Mouse (Mus musculus): ENCODE data around the gene Evi2. TPM values are rescaled to one million over a fixed set of nuclear protein-coding genes. Genes with fewer than 3 reads are reported as not detected.

Evi2 gene
- total and polyA plus RNA-seq, 3 experiments, result 1.2 to 6.2 (median 2.8) TPM

GRCm38 (mm10) chr11:79536293-79536692, 5.9 kb upstream of the Evi2 start:
- H3K27ac ChIP-seq (ENCODE audit: insufficient read depth, low read depth), result no peak overlapping the region
- no peak overlapping the region for H3K4me2 ChIP-seq (ENCODE audit: insufficient read depth, low read depth, poor library complexity, severe bottlenecking)
- no peaks in the 10 kb centered on the region for H3K79me2 ChIP-seq (replicated peaks; ENCODE audit: control insufficient read depth, extremely low read depth, insufficient read depth, poor library complexity, severe bottlenecking)
- no peak overlapping the region for H3K4me3 ChIP-seq (replicated peaks in 1 of 3; ENCODE audit: low read depth in 2 of 3, low read length in 2 of 3, poor library complexity in 1 of 3)
- no peaks in the 10 kb centered on the region for H3K27me3 ChIP-seq (replicated peaks)
- no peak for DNase-seq (ENCODE audit: extremely low read depth)
- in situ Hi-C loops (cut with MboI; ENCODE audit: low pct_ligation_motif_present, low pct_unique_long_range_greater_than_20kb, low sequenced_read_pairs), result no loop called here
- H3K9ac ChIP-seq (ENCODE audit: insufficient read depth, low read depth), result no peak overlapping the region
- TF ChIP-seq ZKSCAN1 (IDR thresholded peaks at IDR 0.05; ENCODE audit: borderline replicate concordance, low read depth, low read length), result no peak
- TF ChIP-seq MXI1 (IDR thresholded peaks at IDR 0.05; ENCODE audit: low read depth, low read length), result no peak
- TF ChIP-seq CTCF (conservative IDR thresholded peaks at IDR 0.05 in 1 of 2, IDR thresholded peaks at IDR 0.05 in 1 of 2; ENCODE audit: low read depth in 2 of 2, low read length in 2 of 2), result no peak
- no peak for TF ChIP-seq BHLHE40 (IDR thresholded peaks at IDR 0.05; ENCODE audit: low read depth, low read length)
- TF ChIP-seq ZNF384 (IDR thresholded peaks at IDR 0.05; ENCODE audit: low read depth, low read length), result peak; percentile 72
- peaks cover 15 to 65% of the 10 kb centered on the region in 2 experiments for H3K36me3 ChIP-seq (replicated peaks in 1 of 2; ENCODE audit: control insufficient read depth in 1 of 2, insufficient read depth in 1 of 2, low read length in 1 of 2)
- dilution Hi-C loops (cut with MboI; ENCODE audit: extremely low pct_ligation_motif_present, extremely low pct_unique_long_range_greater_than_20kb, low sequenced_read_pairs), result no loop called here
- peaks cover 5 to 31% of the 10 kb centered on the region in 2 experiments; a peak in 3 of 4 replicates for H3K4me1 ChIP-seq (ENCODE audit: control insufficient read depth in 1 of 2, insufficient read depth in 2 of 2)
- peaks cover 3% of the 10 kb centered on the region for H3K9me3 ChIP-seq (replicated peaks; ENCODE audit: low read length)

GRCm38 (mm10) chr11:79535554-79535953, 5.2 kb upstream of the Evi2 start:
- Histone ChIP-seq H3K4me3 (replicated peaks in 1 of 3; ENCODE audit: low read depth in 2 of 3, low read length in 2 of 3, poor library complexity in 1 of 3) (no peak overlapping the region), H3K36me3 (replicated peaks in 1 of 2; ENCODE audit: control insufficient read depth in 1 of 2, insufficient read depth in 1 of 2, low read length in 1 of 2) (peaks cover 12 to 59% of the 10 kb centered on the region in 2 experiments), H3K27ac (ENCODE audit: insufficient read depth, low read depth) (no peak overlapping the region), H3K4me2 (ENCODE audit: insufficient read depth, low read depth, poor library complexity, severe bottlenecking) (no peak overlapping the region), H3K4me1 (ENCODE audit: control insufficient read depth in 1 of 2, insufficient read depth in 2 of 2) (peaks cover 5 to 39% of the 10 kb centered on the region in 2 experiments; a peak in 3 of 4 replicates), H3K9me3 (replicated peaks; ENCODE audit: low read length) (no peaks in the 10 kb centered on the region), H3K79me2 (replicated peaks; ENCODE audit: control insufficient read depth, extremely low read depth, insufficient read depth, poor library complexity, severe bottlenecking) (no peaks in the 10 kb centered on the region), H3K9ac (ENCODE audit: insufficient read depth, low read depth) (no peak overlapping the region), H3K27me3 (replicated peaks) (no peaks in the 10 kb centered on the region)
- in situ Hi-C loops (cut with MboI; ENCODE audit: low pct_ligation_motif_present, low pct_unique_long_range_greater_than_20kb, low sequenced_read_pairs) (no loop called here), dilution Hi-C loops (cut with MboI; ENCODE audit: extremely low pct_ligation_motif_present, extremely low pct_unique_long_range_greater_than_20kb, low sequenced_read_pairs) (no loop called here)
- DNase-seq (ENCODE audit: extremely low read depth), result no peak
- no peak for TF ChIP-seq ZC3H11A (IDR thresholded peaks at IDR 0.05; ENCODE audit: low read depth, low read length)
- no peak for TF ChIP-seq ZNF384 (IDR thresholded peaks at IDR 0.05; ENCODE audit: low read depth, low read length)
- TF ChIP-seq JUN (IDR thresholded peaks at IDR 0.05; ENCODE audit: insufficient read depth, low read depth, low read length), result no peak
- no peak for TF ChIP-seq POLR2A (IDR thresholded peaks at IDR 0.05; ENCODE audit: low read depth, low read length)
- no peak for TF ChIP-seq MYC (IDR thresholded peaks at IDR 0.05; ENCODE audit: low read depth, low read length)

GRCm38 (mm10) chr11:79533950-79534690, 3.7 kb upstream of the Evi2 start:
- in situ Hi-C loops (cut with MboI; ENCODE audit: low pct_ligation_motif_present, low pct_unique_long_range_greater_than_20kb, low sequenced_read_pairs) (no loop called here), dilution Hi-C loops (cut with MboI; ENCODE audit: extremely low pct_ligation_motif_present, extremely low pct_unique_long_range_greater_than_20kb, low sequenced_read_pairs) (no loop called here)
- peaks cover 7% of the 10 kb centered on the region for H3K79me2 ChIP-seq (replicated peaks; ENCODE audit: control insufficient read depth, extremely low read depth, insufficient read depth, poor library complexity, severe bottlenecking)
- no peak overlapping the region for H3K4me2 ChIP-seq (ENCODE audit: insufficient read depth, low read depth, poor library complexity, severe bottlenecking)
- no peak for DNase-seq (ENCODE audit: extremely low read depth)
- no peak for TF ChIP-seq CHD2 (IDR thresholded peaks at IDR 0.05; ENCODE audit: low read length)
- TF ChIP-seq HCFC1 (IDR thresholded peaks at IDR 0.05; ENCODE audit: low read depth, low read length), result no peak
- TF ChIP-seq TBP (conservative IDR thresholded peaks at IDR 0.05; ENCODE audit: low read depth, low read length), result no peak
- no peak for TF ChIP-seq ZMIZ1 (IDR thresholded peaks at IDR 0.05; ENCODE audit: low read depth, low read length)
- no peak for TF ChIP-seq JUN (IDR thresholded peaks at IDR 0.05; ENCODE audit: insufficient read depth, low read depth, low read length)
- TF ChIP-seq MYC (IDR thresholded peaks at IDR 0.05; ENCODE audit: low read depth, low read length), result no peak
- TF ChIP-seq MAFK (IDR thresholded peaks at IDR 0.05; ENCODE audit: insufficient replicate concordance, low read length), result no peak
- TF ChIP-seq SMC3 (IDR thresholded peaks at IDR 0.05; ENCODE audit: low read depth, low read length), result no peak
- TF ChIP-seq UBTF (IDR thresholded peaks at IDR 0.05; ENCODE audit: low read depth, low read length), result no peak
- no peak for TF ChIP-seq MAZ (IDR thresholded peaks at IDR 0.05; ENCODE audit: low read depth, low read length)
- no peak for TF ChIP-seq POLR2AphosphoS2 (IDR thresholded peaks at IDR 0.05; ENCODE audit: low read depth, low read length)
- no peak for TF ChIP-seq MEF2A (IDR thresholded peaks at IDR 0.05; ENCODE audit: borderline replicate concordance, low read depth, low read length)
- no peak for TF ChIP-seq ZC3H11A (IDR thresholded peaks at IDR 0.05; ENCODE audit: low read depth, low read length)
- TF ChIP-seq EP300 (IDR thresholded peaks at IDR 0.05; ENCODE audit: low read length), result no peak
- TF ChIP-seq ZKSCAN1 (IDR thresholded peaks at IDR 0.05; ENCODE audit: borderline replicate concordance, low read depth, low read length), result no peak
- no peak for TF ChIP-seq ELF1 (IDR thresholded peaks at IDR 0.05; ENCODE audit: low read depth, low read length)
- H3K27me3 ChIP-seq (replicated peaks), result no peaks in the 10 kb centered on the region
- no peak overlapping the region for H3K4me3 ChIP-seq (replicated peaks in 1 of 3; ENCODE audit: low read depth in 2 of 3, low read length in 2 of 3, poor library complexity in 1 of 3)
- no peak overlapping the region for H3K27ac ChIP-seq (ENCODE audit: insufficient read depth, low read depth)
- no peak overlapping the region for H3K9ac ChIP-seq (ENCODE audit: insufficient read depth, low read depth)
- peaks cover 5 to 39% of the 10 kb centered on the region in 2 experiments; a peak in 3 of 4 replicates for H3K4me1 ChIP-seq (ENCODE audit: control insufficient read depth in 1 of 2, insufficient read depth in 2 of 2)
- no peaks in the 10 kb centered on the region for H3K9me3 ChIP-seq (replicated peaks; ENCODE audit: low read length)
- peaks cover 4 to 49% of the 10 kb centered on the region in 2 experiments for H3K36me3 ChIP-seq (replicated peaks in 1 of 2; ENCODE audit: control insufficient read depth in 1 of 2, insufficient read depth in 1 of 2, low read length in 1 of 2)

Data from CH12.LX (cell line).